Mouse (Mus musculus) lung, embryonic 14.5 days (tissue): ENCODE data around the gene Mia. TPM values are rescaled to one million over a fixed set of nuclear protein-coding genes. Genes with fewer than 3 reads are reported as not detected.

Source experiments
- ATAC-seq: fragments of 200-750 bp; cut with Nextera tagmentation; 2 replicates; pipeline ENCODE4 v1.8.0; 2017; ENCODE audit warnings: mild to moderate bottlenecking, moderate TSS enrichment, moderate library complexity; ENCODE audit not compliant: insufficient read depth
- DNase-seq: peaks from one replicate; pipeline ENCODE4 v3.0.0-alpha.2; 2015
- H3K27ac ChIP-seq: fragments of 300-500 bp; sonication (generic); 2 replicates; pipeline ENCODE4 v1.5.1; 2014; ENCODE audit warnings: low read depth, mild to moderate bottlenecking, moderate library complexity
- H3K27me3 ChIP-seq: fragments of 300-500 bp; sonication (generic); 2 replicates; pipeline ENCODE4 v1.6.1; 2014; ENCODE audit warnings: low read length, control low read depth; ENCODE audit not compliant: insufficient read depth
- H3K36me3 ChIP-seq: fragments of 300-500 bp; sonication (generic); 2 replicates; pipeline ENCODE4 v1.6.1; 2014; ENCODE audit warnings: control low read depth; ENCODE audit not compliant: insufficient read depth
- H3K4me1 ChIP-seq: fragments of 300-500 bp; sonication (generic); 2 replicates; pipeline ENCODE4 v1.6.1; 2014; ENCODE audit warnings: antibody characterized with exemption, control low read depth; ENCODE audit not compliant: insufficient read depth
- H3K4me2 ChIP-seq: fragments of 300-500 bp; sonication (generic); 2 replicates; pipeline ENCODE4 v1.6.1; 2014; ENCODE audit warnings: mild to moderate bottlenecking
- H3K4me3 ChIP-seq: fragments of 300-500 bp; sonication (generic); 2 replicates; pipeline ENCODE4 v1.5.1; 2014; ENCODE audit warnings: low read depth, low read length
- H3K9ac ChIP-seq: fragments of 300-500 bp; sonication (generic); 2 replicates; pipeline ENCODE4 v1.6.1; 2014
- H3K9me3 ChIP-seq: fragments of 300-500 bp; sonication (generic); 2 replicates; pipeline ENCODE4 v1.6.1; 2016; ENCODE audit warnings: low read depth, low read length, control low read depth
- CTCF ChIP-seq: IDR thresholded peaks from 2 replicates; pipeline ENCODE4 v1.5.1; 2016; ENCODE audit warnings: antibody characterized with exemption, low read depth
- WGBS: fragments of 180-500 bp; shearing (Covaris S2); extraction: QIAGEN DNeasy Blood & Tissue Kit; methylation state at CpG from one replicate; pipeline ENCODE4 v1.1.7; 2014; 5-methylcytosine and 5-hydroxymethylcytosine counted together
- polyA plus RNA-seq: library from polyadenylated mRNA; unstranded; fragments of >200 nt; fragmentation: Nextera tagmentation; extraction: Ambion mirVana; gene quantifications from 2 replicates; pipeline ENCODE4 v1.2.1, GENCODE M21; 2014

Mia gene
- polyA plus RNA-seq, 1 experiment from 2014 or later, result 155 TPM

- Histone ChIP-seq H3K9ac (no peak overlapping the region), H3K4me2 (no peak overlapping the region), H3K27me3 (no peaks in the 10 kb centered on the region), H3K9me3 (no peaks in the 10 kb centered on the region), H3K4me3 (no peak overlapping the region), H3K36me3 (peaks cover 28% of the 10 kb centered on the region; the same call in 1 of the 2 replicates), H3K27ac (no peak overlapping the region), H3K4me1 (peaks cover 17% of the 10 kb centered on the region; the same call in 1 of the 2 replicates)
- 73% methylated on average over 1 of the region's 1 CpGs for WGBS
- no peak for ATAC-seq
- no peak for DNase-seq
- no peak for TF ChIP-seq CTCF
Observed at GRCm38 (mm10) chr7:27222538-27222937, 41.6 kb upstream of the Mia start.

GRCm38 (mm10) chr7:27221939-27222338 lies 41.0 kb upstream of the Mia start:
- WGBS, result 69% methylated on average over 6 of the region's 6 CpGs
- no peak overlapping the region for H3K27ac ChIP-seq
- H3K9me3 ChIP-seq, result no peaks in the 10 kb centered on the region
- no peak for TF ChIP-seq CTCF
- peaks cover 16% of the 10 kb centered on the region; the same call in 1 of the 2 replicates for H3K4me1 ChIP-seq
- H3K27me3 ChIP-seq, result no peaks in the 10 kb centered on the region
- no peak overlapping the region for H3K4me2 ChIP-seq
- peaks cover 33% of the 10 kb centered on the region; the same call in 1 of the 2 replicates for H3K36me3 ChIP-seq
- H3K9ac ChIP-seq, result no peak overlapping the region
- ATAC-seq (no peak), DNase-seq (no peak)
- no peak overlapping the region for H3K4me3 ChIP-seq

- peaks cover 5% of the 10 kb centered on the region; the same call in 1 of the 2 replicates for H3K4me1 ChIP-seq
- H3K4me3 ChIP-seq, result no peak overlapping the region
- H3K9me3 ChIP-seq, result no peaks in the 10 kb centered on the region
- no peak overlapping the region for H3K4me2 ChIP-seq
- 76% methylated on average over 11 of the region's 11 CpGs for WGBS
- DNase-seq (no peak), ATAC-seq (no peak)
- H3K9ac ChIP-seq, result no peak overlapping the region
- H3K36me3 ChIP-seq, result peaks cover 48% of the 10 kb centered on the region
- no peak overlapping the region for H3K27ac ChIP-seq
- no peaks in the 10 kb centered on the region for H3K27me3 ChIP-seq
- no peak for TF ChIP-seq CTCF
Observed at GRCm38 (mm10) chr7:27219937-27220336, 39.0 kb upstream of the Mia start.

- no peaks in the 10 kb centered on the region for H3K4me1 ChIP-seq
- H3K27me3 ChIP-seq, result no peaks in the 10 kb centered on the region
- 88% methylated on average over 7 of the region's 7 CpGs for WGBS
- H3K4me2 ChIP-seq, result no peak overlapping the region
- ATAC-seq (no peak), DNase-seq (no peak)
- no peak overlapping the region for H3K27ac ChIP-seq
- no peak overlapping the region for H3K4me3 ChIP-seq
- TF ChIP-seq CTCF, result no peak
- peaks cover 55% of the 10 kb centered on the region for H3K36me3 ChIP-seq
- H3K9ac ChIP-seq, result no peak overlapping the region
- no peaks in the 10 kb centered on the region for H3K9me3 ChIP-seq
Observed at GRCm38 (mm10) chr7:27218586-27218985, 37.6 kb upstream of the Mia start.

- Histone ChIP-seq H3K4me3 (no peak overlapping the region), H3K4me1 (no peaks in the 10 kb centered on the region), H3K27me3 (no peaks in the 10 kb centered on the region), H3K9ac (no peak overlapping the region), H3K4me2 (no peak overlapping the region), H3K36me3 (peaks cover 72% of the 10 kb centered on the region), H3K27ac (no peak overlapping the region), H3K9me3 (no peaks in the 10 kb centered on the region)
- WGBS, result 79% methylated on average over 2 of the region's 2 CpGs
- no peak for DNase-seq
- ATAC-seq, result no peak
- TF ChIP-seq CTCF, result no peak
Observed at GRCm38 (mm10) chr7:27212626-27213025, 31.7 kb upstream of the Mia start.

GRCm38 (mm10) chr7:27203730-27204449 lies 22.9 kb upstream of the Mia start:
- H3K4me1 ChIP-seq, result no peaks in the 10 kb centered on the region
- H3K9ac ChIP-seq, result no peak overlapping the region
- H3K4me3 ChIP-seq, result no peak overlapping the region
- no peak for ATAC-seq
- no peaks in the 10 kb centered on the region for H3K27me3 ChIP-seq
- no peaks in the 10 kb centered on the region for H3K9me3 ChIP-seq
- DNase-seq, result no peak
- no peak for TF ChIP-seq CTCF
- peaks cover 37% of the 10 kb centered on the region for H3K36me3 ChIP-seq
- WGBS, result 90% methylated on average over 8 of the region's 8 CpGs
- H3K27ac ChIP-seq, result no peak overlapping the region
- H3K4me2 ChIP-seq, result no peak overlapping the region

- H3K36me3 ChIP-seq, result peaks cover 38% of the 10 kb centered on the region
- H3K27ac ChIP-seq, result no peak overlapping the region
Observed at GRCm38 (mm10) chr7:27198779-27199178, 17.8 kb upstream of the Mia start.

More at GRCm38 (mm10) chr7:27198779-27199178, 17.8 kb upstream of the Mia start:
- ATAC-seq (no peak), DNase-seq (no peak)
- H3K4me2 ChIP-seq, result no peak overlapping the region
- H3K4me1 ChIP-seq, result peaks cover 5% of the 10 kb centered on the region
- H3K27me3 ChIP-seq, result no peaks in the 10 kb centered on the region
- H3K9me3 ChIP-seq, result no peaks in the 10 kb centered on the region
- WGBS, result 89% methylated on average over 8 of the region's 8 CpGs
- no peak overlapping the region for H3K4me3 ChIP-seq
- TF ChIP-seq CTCF, result no peak
- H3K9ac ChIP-seq, result no peak overlapping the region
